Mouse (Mus musculus) stomach, postnatal 0 days (tissue): ENCODE data around the gene Plcl2. TPM values are rescaled to one million over a fixed set of nuclear protein-coding genes. Genes with fewer than 3 reads are reported as not detected.
A peak's percentile ranks its signal among the peaks of the same experiment; 100 is the strongest.

Source experiments
- ATAC-seq: fragments of 200-750 bp; cut with Nextera tagmentation; 2 replicates; pipeline ENCODE4 v1.8.0; 2017; ENCODE audit not compliant: low FRiP score, low TSS enrichment
- DNase-seq: peaks from one replicate; pipeline ENCODE4 v3.0.0-alpha.2; 2016; ENCODE audit warnings: low spot score
- H3K27ac ChIP-seq: fragments of 300-500 bp; sonication (generic); replicated peaks from 2 replicates; pipeline ENCODE4 v1.5.1; 2014; ENCODE audit warnings: mild to moderate bottlenecking, control low read depth
- H3K27me3 ChIP-seq: fragments of 300-500 bp; sonication (generic); 2 replicates; pipeline ENCODE4 v1.6.1; 2014; ENCODE audit warnings: low read length; ENCODE audit not compliant: control insufficient read depth, insufficient read depth
- H3K36me3 ChIP-seq: fragments of 300-500 bp; sonication (generic); 2 replicates; pipeline ENCODE4 v1.6.1; 2014; ENCODE audit warnings: low read length, mixed read lengths; ENCODE audit not compliant: control insufficient read depth, insufficient read depth
- H3K4me1 ChIP-seq: fragments of 300-500 bp; sonication (generic); replicated peaks from 2 replicates; pipeline ENCODE4 v1.6.1; 2014; ENCODE audit warnings: antibody characterized with exemption; ENCODE audit not compliant: control insufficient read depth, insufficient read depth
- H3K4me2 ChIP-seq: fragments of 300-500 bp; sonication (generic); replicated peaks from 2 replicates; pipeline ENCODE4 v1.6.1; 2014; ENCODE audit warnings: low read depth, mild to moderate bottlenecking, control low read depth, moderate library complexity
- H3K4me3 ChIP-seq: fragments of 300-500 bp; sonication (generic); 2 replicates; pipeline ENCODE4 v1.5.1; 2014; ENCODE audit warnings: low read depth, low read length, control low read depth
- H3K9ac ChIP-seq: fragments of 300-500 bp; sonication (generic); 2 replicates; pipeline ENCODE4 v1.6.1; 2014; ENCODE audit warnings: mild to moderate bottlenecking, low read length, control low read depth, mixed read lengths
- H3K9me3 ChIP-seq: fragments of 300-500 bp; sonication (generic); 2 replicates; pipeline ENCODE4 v1.6.1; 2016; ENCODE audit warnings: low read length; ENCODE audit not compliant: control insufficient read depth
- CTCF ChIP-seq: IDR thresholded peaks from 2 replicates; pipeline ENCODE4 v1.5.1; 2016; ENCODE audit warnings: antibody characterized with exemption, low read depth, mild to moderate bottlenecking, moderate library complexity
- EP300 ChIP-seq: optimal IDR thresholded peaks from 2 replicates; pipeline ENCODE3; 2016; ENCODE audit warnings: antibody characterized with exemption
- WGBS: fragments of 180-500 bp; shearing (Covaris S2); extraction: QIAGEN DNeasy Blood & Tissue Kit; methylation state at CpG from one replicate; pipeline ENCODE4 v1.1.7; 2014; 5-methylcytosine and 5-hydroxymethylcytosine counted together
- polyA plus RNA-seq: library from polyadenylated mRNA; unstranded; fragments of >200 nt; fragmentation: Nextera tagmentation; extraction: Ambion mirVana; gene quantifications from 2 replicates; pipeline ENCODE4 v1.2.1, GENCODE M21; 2015

The Plcl2 gene
- polyA plus RNA-seq, 1 experiment from 2014 or later: 2.3 TPM

DNA sequence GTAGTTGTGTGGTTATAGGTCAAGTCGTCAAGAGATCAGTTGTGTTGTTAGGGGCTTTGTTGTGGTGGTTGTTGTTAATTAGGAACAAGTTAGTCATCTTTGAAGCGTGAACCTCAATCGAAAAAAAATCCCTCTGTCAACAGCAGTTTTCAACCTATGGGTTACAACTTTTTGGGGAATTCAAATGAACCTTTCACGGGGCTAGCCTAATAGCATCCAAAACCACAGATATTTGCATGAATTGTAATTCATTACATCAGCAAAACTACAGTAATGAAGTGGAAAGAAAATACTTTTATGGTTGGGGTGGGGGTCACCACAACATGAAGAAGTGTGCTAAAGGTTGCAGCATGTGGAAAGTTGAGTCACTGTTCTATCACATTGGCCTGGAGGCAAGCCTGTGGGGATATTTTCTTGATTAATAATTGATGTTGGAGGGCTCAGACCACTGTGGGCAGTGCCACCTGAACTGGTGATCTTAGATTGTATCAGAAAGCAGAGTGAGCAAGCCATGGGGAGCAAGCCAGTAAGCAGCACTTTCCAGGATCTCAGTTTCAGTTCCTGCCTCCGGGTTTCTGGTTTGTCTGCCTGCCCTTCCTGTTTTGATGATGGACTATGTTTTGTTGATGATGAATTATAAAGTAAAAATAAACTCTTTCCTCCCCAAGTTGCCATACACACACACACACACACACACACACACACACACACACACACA is 61.6 kb downstream of the Plcl2 start:
- Histone ChIP-seq H3K4me1 (no peaks in the 10 kb centered on the region), H3K4me2 (no peak overlapping the region), H3K4me3 (no peak overlapping the region), H3K9ac (no peak overlapping the region), H3K27ac (no peak overlapping the region), H3K9me3 (no peaks in the 10 kb centered on the region), H3K36me3 (no peaks in the 10 kb centered on the region), H3K27me3 (no peaks in the 10 kb centered on the region)
- TF ChIP-seq CTCF (no peak), EP300 (no peak)
- WGBS: 71% methylated on average over 5 of the region's 5 CpGs
- no peak for DNase-seq
- no peak for ATAC-seq

DNA sequence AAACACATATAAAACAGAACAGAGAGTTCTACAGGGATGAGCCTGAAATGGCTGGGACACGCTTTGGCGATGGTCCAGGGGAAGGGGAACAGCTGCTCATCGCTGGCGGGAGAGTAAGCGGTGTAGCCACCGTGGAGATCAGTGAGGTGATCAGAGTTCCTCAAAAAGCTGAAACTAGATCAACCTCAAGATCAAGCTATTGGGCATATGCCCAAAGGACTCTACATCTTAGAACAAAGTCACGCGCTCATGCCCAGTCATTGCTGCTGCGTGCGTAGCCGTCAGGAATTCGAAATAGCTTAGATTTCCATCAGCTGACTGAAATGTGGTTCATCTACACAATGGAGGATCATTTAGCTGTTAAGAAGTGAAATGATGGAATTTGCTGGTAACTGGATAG is 65.0 kb downstream of the Plcl2 start:
- H3K27me3 ChIP-seq: no peaks in the 10 kb centered on the region
- H3K27ac ChIP-seq: no peak overlapping the region
- H3K4me3 ChIP-seq: no peak overlapping the region
- WGBS: 85% methylated on average over 12 of the region's 12 CpGs
- DNase-seq (no peak), ATAC-seq (no peak)
- H3K4me2 ChIP-seq: no peak overlapping the region
- H3K9ac ChIP-seq: no peak overlapping the region
- H3K9me3 ChIP-seq: no peaks in the 10 kb centered on the region
- no peaks in the 10 kb centered on the region for H3K36me3 ChIP-seq
- no peaks in the 10 kb centered on the region for H3K4me1 ChIP-seq
- no peak for TF ChIP-seq EP300
- no peak for TF ChIP-seq CTCF

DNA sequence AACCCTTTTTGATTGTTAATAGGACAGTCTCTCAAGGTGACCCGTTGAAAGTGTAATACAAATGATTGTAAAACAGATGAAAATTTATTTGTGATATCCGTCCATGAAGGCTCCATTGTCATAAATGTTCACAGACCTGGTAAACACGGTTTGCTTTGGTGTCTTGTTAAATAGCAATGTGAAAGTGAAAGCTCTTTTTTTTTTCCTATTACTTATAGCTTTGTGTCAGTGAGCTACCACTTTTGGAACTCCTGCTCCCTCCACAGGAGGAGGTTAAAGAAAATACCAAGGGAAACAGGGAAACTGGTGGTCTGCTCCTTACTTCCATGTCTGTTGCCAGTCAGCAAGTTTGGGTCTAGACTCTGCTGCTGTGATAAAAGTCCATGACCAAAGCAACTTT is 71.2 kb downstream of the Plcl2 start:
- no peaks in the 10 kb centered on the region for H3K4me1 ChIP-seq
- H3K27me3 ChIP-seq: no peaks in the 10 kb centered on the region
- no peaks in the 10 kb centered on the region for H3K36me3 ChIP-seq
- WGBS: 84% methylated on average over 3 of the region's 3 CpGs
- DNase-seq (no peak), ATAC-seq (no peak)
- no peak overlapping the region for H3K27ac ChIP-seq
- H3K4me3 ChIP-seq: no peak overlapping the region
- no peaks in the 10 kb centered on the region for H3K9me3 ChIP-seq
- TF ChIP-seq EP300 (no peak), CTCF (no peak)
- no peak overlapping the region for H3K4me2 ChIP-seq
- H3K9ac ChIP-seq: no peak overlapping the region

DNA sequence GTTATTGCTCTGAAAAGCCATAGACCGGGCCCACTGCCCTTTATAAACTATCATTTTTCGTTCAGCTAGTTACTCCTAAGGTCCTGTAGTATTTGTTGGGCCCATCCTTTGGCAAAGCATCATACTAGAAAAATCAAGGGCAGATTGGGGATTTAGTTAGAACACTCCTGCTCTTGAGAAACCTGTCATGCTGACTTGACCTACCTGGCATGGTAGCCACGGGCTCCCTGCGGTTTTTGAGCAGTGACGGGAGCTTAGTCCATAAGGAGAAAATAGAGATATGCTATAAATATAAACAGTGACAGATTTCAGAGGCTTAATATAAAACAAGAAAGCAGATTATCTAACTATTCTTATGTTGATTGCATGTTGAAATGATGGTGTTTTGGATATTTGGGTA is 77.6 kb downstream of the Plcl2 start:
- H3K4me2 ChIP-seq: no peak overlapping the region
- TF ChIP-seq CTCF (no peak), EP300 (no peak)

DNA sequence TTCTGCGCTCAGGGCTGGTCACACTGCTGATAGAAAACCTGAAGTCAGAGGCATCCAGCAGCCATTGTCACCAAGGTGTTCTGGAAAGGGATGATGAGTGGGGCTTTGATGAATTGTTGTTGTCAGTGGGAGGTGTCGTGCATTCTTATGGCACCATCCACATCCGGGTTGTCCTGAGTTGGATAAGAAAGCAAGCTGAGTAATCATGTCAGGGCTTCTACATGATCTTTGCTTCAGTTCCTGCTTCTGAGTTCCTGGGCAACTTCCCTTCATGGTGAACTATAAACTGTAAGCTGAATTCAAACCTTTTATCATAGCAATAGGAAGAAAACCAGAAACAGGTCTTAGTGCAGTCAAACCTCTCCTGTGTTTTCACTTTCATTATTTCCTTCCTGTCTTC is 78.7 kb downstream of the Plcl2 start:
- H3K36me3 ChIP-seq: no peaks in the 10 kb centered on the region
- no peak overlapping the region for H3K27ac ChIP-seq
- 70% methylated on average over 3 of the region's 3 CpGs for WGBS
- TF ChIP-seq EP300 (no peak), CTCF (no peak)
- ATAC-seq (no peak), DNase-seq (no peak)
- no peaks in the 10 kb centered on the region for H3K27me3 ChIP-seq
- no peaks in the 10 kb centered on the region for H3K4me1 ChIP-seq
- no peaks in the 10 kb centered on the region for H3K9me3 ChIP-seq
- H3K4me3 ChIP-seq: no peak overlapping the region
- H3K9ac ChIP-seq: no peak overlapping the region
- no peak overlapping the region for H3K4me2 ChIP-seq

More for the DNA sequence above, 77.6 kb downstream of the Plcl2 start:
- H3K4me3 ChIP-seq: no peak overlapping the region
- ATAC-seq: no peak
- no peaks in the 10 kb centered on the region for H3K4me1 ChIP-seq
- H3K9me3 ChIP-seq: no peaks in the 10 kb centered on the region
- 95% methylated on average over 5 of the region's 5 CpGs for WGBS
- no peaks in the 10 kb centered on the region for H3K27me3 ChIP-seq
- no peak for DNase-seq
- H3K9ac ChIP-seq: no peak overlapping the region
- H3K27ac ChIP-seq: no peak overlapping the region
- H3K36me3 ChIP-seq: no peaks in the 10 kb centered on the region

DNA sequence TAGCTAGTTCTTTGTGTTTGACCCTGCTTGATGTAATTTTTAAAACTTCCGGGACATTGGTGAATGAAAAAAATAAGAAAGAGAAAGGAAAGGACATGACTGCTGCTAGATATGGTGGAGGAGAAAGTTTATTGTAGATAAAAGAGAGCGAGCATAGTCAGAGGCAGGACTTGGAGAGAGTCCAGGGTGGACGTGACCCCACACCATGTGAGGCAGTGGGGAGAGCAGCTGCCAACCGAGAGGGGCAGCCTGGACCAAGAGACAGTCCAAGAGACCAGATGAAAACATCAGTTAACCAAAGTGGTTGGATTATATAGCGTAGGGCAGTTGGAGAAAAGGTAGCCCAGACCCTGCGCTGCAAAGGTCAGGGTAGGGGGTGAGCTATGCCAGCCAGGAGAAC is 91.0 kb downstream of the Plcl2 start:
- no peak overlapping the region for H3K27ac ChIP-seq
- ATAC-seq (no peak), DNase-seq (peak; percentile 17)
- no peak overlapping the region for H3K9ac ChIP-seq
- H3K4me1 ChIP-seq: no peaks in the 10 kb centered on the region
- TF ChIP-seq EP300 (no peak), CTCF (no peak)
- no peaks in the 10 kb centered on the region for H3K27me3 ChIP-seq
- WGBS: 55% methylated on average over 6 of the region's 6 CpGs
- no peaks in the 10 kb centered on the region for H3K36me3 ChIP-seq
- H3K4me3 ChIP-seq: no peak overlapping the region
- no peak overlapping the region for H3K4me2 ChIP-seq
- H3K9me3 ChIP-seq: no peaks in the 10 kb centered on the region
